Mouse (Mus musculus): Measurements from ENCODE around the gene Abhd5. TPM values are rescaled to one million over a fixed set of nuclear protein-coding genes. Genes with fewer than 3 reads are reported as not detected.

Gene Abhd5
- total and polyA plus RNA-seq, 3 experiments: 6.0 to 12.2 (median 8.8) TPM

GRCm38 (mm10) chr9:122310613-122311049, 40.8 kb upstream of the Abhd5 start:
- TF ChIP-seq BHLHE40 (IDR thresholded peaks at IDR 0.05; ENCODE audit: low read depth, low read length): peak; percentile 82
- TF ChIP-seq ZC3H11A (IDR thresholded peaks at IDR 0.05; ENCODE audit: low read depth, low read length): peak; percentile 37; the same call in 1 of the 2 replicates
- no peak for TF ChIP-seq RCOR1 (conservative IDR thresholded peaks at IDR 0.05; ENCODE audit: low read depth, low read length)
- TF ChIP-seq MAFK (IDR thresholded peaks at IDR 0.05; ENCODE audit: insufficient replicate concordance, low read length): no peak
- TF ChIP-seq MXI1 (IDR thresholded peaks at IDR 0.05; ENCODE audit: low read depth, low read length): peak; percentile 55; the same call in 1 of the 2 replicates
- TF ChIP-seq UBTF (IDR thresholded peaks at IDR 0.05; ENCODE audit: low read depth, low read length): no peak
- TF ChIP-seq CTCF (conservative IDR thresholded peaks at IDR 0.05 in 1 of 2, IDR thresholded peaks at IDR 0.05 in 1 of 2; ENCODE audit: low read depth in 2 of 2, low read length in 2 of 2): peak; percentile 90 to 97
- TF ChIP-seq SMC3 (IDR thresholded peaks at IDR 0.05; ENCODE audit: low read depth, low read length): peak; percentile 93
- no peak for TF ChIP-seq SIN3A (IDR thresholded peaks at IDR 0.05; ENCODE audit: low read length)
- peak; percentile 68 for TF ChIP-seq USF1 (IDR thresholded peaks at IDR 0.05; ENCODE audit: low read depth, low read length)
- no peak for TF ChIP-seq GABPA (IDR thresholded peaks at IDR 0.05; ENCODE audit: insufficient replicate concordance, low read depth, low read length)
- TF ChIP-seq POLR2A (IDR thresholded peaks at IDR 0.05; ENCODE audit: low read depth, low read length): no peak
- TF ChIP-seq E2F4 (IDR thresholded peaks at IDR 0.05; ENCODE audit: insufficient replicate concordance, low read depth, low read length): no peak
- TF ChIP-seq RAD21 (IDR thresholded peaks at IDR 0.05; ENCODE audit: low read depth, low read length): peak; percentile 97
- TF ChIP-seq MAX (IDR thresholded peaks at IDR 0.05; ENCODE audit: low read length): peak; percentile 38
- TF ChIP-seq IRF4 (IDR thresholded peaks at IDR 0.05; ENCODE audit: low read depth, low read length): peak; percentile 13; the same call in 1 of the 2 replicates
- Histone ChIP-seq H3K9ac (ENCODE audit: insufficient read depth, low read depth) (peak overlapping the region; percentile 67), H3K4me2 (ENCODE audit: insufficient read depth, low read depth, poor library complexity, severe bottlenecking) (peak overlapping the region; percentile 90), H3K27me3 (replicated peaks) (no peaks in the 10 kb centered on the region), H3K9me3 (replicated peaks; ENCODE audit: low read length) (no peaks in the 10 kb centered on the region), H3K4me1 (ENCODE audit: control insufficient read depth in 1 of 2, insufficient read depth in 2 of 2) (peaks cover 0 to 18% of the 10 kb centered on the region in 2 experiments; a peak in 2 of 4 replicates), H3K27ac (ENCODE audit: insufficient read depth, low read depth) (no peak overlapping the region), H3K36me3 (replicated peaks in 1 of 2; ENCODE audit: control insufficient read depth in 1 of 2, insufficient read depth in 1 of 2, low read length in 1 of 2) (no peaks in the 10 kb centered on the region), H3K79me2 (replicated peaks; ENCODE audit: control insufficient read depth, extremely low read depth, insufficient read depth, poor library complexity, severe bottlenecking) (no peaks in the 10 kb centered on the region), H3K4me3 (replicated peaks in 1 of 3; ENCODE audit: low read depth in 2 of 3, low read length in 2 of 3, poor library complexity in 1 of 3) (peak overlapping the region; percentile 47 to 66 (median 49))
- peak; percentile 86 for DNase-seq (ENCODE audit: extremely low read depth)
- in situ Hi-C loops (cut with MboI; ENCODE audit: low pct_ligation_motif_present, low pct_unique_long_range_greater_than_20kb, low sequenced_read_pairs) (loop anchor here (10.0 kb wide), 1 partner anchor 56 kb away; no protein-coding TSS in a partner anchor), dilution Hi-C loops (cut with MboI; ENCODE audit: extremely low pct_ligation_motif_present, extremely low pct_unique_long_range_greater_than_20kb, low sequenced_read_pairs) (no loop called here)

GRCm38 (mm10) chr9:122311051-122311760, 40.2 kb upstream of the Abhd5 start:
- Histone ChIP-seq H3K4me3 (replicated peaks in 1 of 3; ENCODE audit: low read depth in 2 of 3, low read length in 2 of 3, poor library complexity in 1 of 3) (no peak overlapping the region), H3K4me2 (ENCODE audit: insufficient read depth, low read depth, poor library complexity, severe bottlenecking) (peak overlapping the region; percentile 90), H3K4me1 (ENCODE audit: control insufficient read depth in 1 of 2, insufficient read depth in 2 of 2) (peaks cover 0 to 18% of the 10 kb centered on the region in 2 experiments; a peak in 2 of 4 replicates), H3K9ac (ENCODE audit: insufficient read depth, low read depth) (peak overlapping the region; percentile 67; the same call in 1 of the 2 replicates), H3K36me3 (replicated peaks in 1 of 2; ENCODE audit: control insufficient read depth in 1 of 2, insufficient read depth in 1 of 2, low read length in 1 of 2) (no peaks in the 10 kb centered on the region), H3K27ac (ENCODE audit: insufficient read depth, low read depth) (no peak overlapping the region), H3K79me2 (replicated peaks; ENCODE audit: control insufficient read depth, extremely low read depth, insufficient read depth, poor library complexity, severe bottlenecking) (no peaks in the 10 kb centered on the region), H3K9me3 (replicated peaks; ENCODE audit: low read length) (no peaks in the 10 kb centered on the region), H3K27me3 (replicated peaks) (no peaks in the 10 kb centered on the region)
- TF ChIP-seq MAFK (IDR thresholded peaks at IDR 0.05; ENCODE audit: insufficient replicate concordance, low read length) (peak; percentile 59; the same call in 1 of the 2 replicates), MXI1 (IDR thresholded peaks at IDR 0.05; ENCODE audit: low read depth, low read length) (peak; percentile 6; the same call in 1 of the 2 replicates), MEF2A (IDR thresholded peaks at IDR 0.05; ENCODE audit: borderline replicate concordance, low read depth, low read length) (no peak)
- no peak for DNase-seq (ENCODE audit: extremely low read depth)
- dilution Hi-C loops (cut with MboI; ENCODE audit: extremely low pct_ligation_motif_present, extremely low pct_unique_long_range_greater_than_20kb, low sequenced_read_pairs) (no loop called here), in situ Hi-C loops (cut with MboI; ENCODE audit: low pct_ligation_motif_present, low pct_unique_long_range_greater_than_20kb, low sequenced_read_pairs) (loop anchor here (10.0 kb wide), 1 partner anchor 56 kb away; no protein-coding TSS in a partner anchor)
